ENCODE assay signal across 8 mouse cellular contexts in the genomic region with DNA sequence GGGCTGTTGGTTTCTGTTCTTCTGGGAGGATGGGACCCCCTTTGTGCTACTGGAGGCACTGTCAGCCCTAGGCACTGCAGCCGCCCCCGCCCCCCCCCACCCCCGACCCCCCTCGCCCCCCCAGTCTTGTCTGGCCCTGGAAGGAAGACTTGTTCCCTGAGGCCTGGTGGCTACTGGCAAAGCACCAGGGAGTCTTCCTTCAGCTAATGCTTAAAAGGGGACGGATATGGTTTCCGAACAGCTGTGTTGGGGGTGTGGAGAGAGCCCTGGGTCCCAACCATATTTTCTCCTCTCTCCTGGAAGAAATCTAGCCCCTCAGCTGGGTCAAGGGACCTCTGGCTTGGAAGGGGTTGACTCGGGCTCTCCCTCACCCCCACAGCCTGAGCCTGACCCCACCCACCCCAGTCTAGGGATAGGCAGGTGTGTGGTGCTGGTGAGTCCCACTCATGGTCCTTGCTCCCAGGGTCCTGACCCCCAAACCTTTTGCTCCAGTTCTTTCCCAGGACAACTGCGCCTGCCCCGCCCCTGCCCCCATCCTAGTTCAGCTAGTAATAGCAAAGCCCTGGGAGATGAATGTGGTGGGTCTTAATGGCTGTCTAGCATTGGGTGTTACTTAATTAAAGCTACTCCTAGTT. TPM values are rescaled to one million over a fixed set of nuclear protein-coding genes. Genes with fewer than 3 reads are reported as not detected.
A peak's percentile ranks its signal among the peaks of the same experiment; 100 is the strongest.
DNase-seq lines count a peak whose midpoint lies in the region; ATAC-seq and TF ChIP-seq lines count a peak whose summit lies in the region.

No protein-coding gene starts in this region.

- no peaks in the 10 kb centered on the region; the same call in 1 of the 2 replicates for H3K79me2 ChIP-seq in MEL (ENCODE audit: control insufficient read depth, insufficient read depth, low read length, poor library complexity)

- peak overlapping the region; percentile 99 for H3K4me2 ChIP-seq in liver, embryonic 12.5 days

- TF ChIP-seq POLR2A in MEL (IDR thresholded peaks at IDR 0.05; ENCODE audit: control insufficient read depth in 1 of 2, insufficient read depth in 1 of 2, low read depth in 1 of 2, low read length in 2 of 2, poor library complexity in 1 of 2): no peak

- H3K9me3 ChIP-seq in MEL (replicated peaks; ENCODE audit: insufficient read depth, low read length): no peaks in the 10 kb centered on the region
- no peaks in the 10 kb centered on the region for H3K9me3 ChIP-seq in liver, embryonic 12.5 days (replicated peaks)

- peak; percentile 94 for DNase-seq in heart, adult 11 months
- DNase-seq in heart, postnatal 36 days: no peak
- DNase-seq in MEL (ENCODE audit: low read depth, low spot score) (no peak), adipocyte (ENCODE audit: low spot score) (no peak)
- DNase-seq in gastrocnemius, postnatal 25 days: peak; percentile 48
- DNase-seq in right cerebral cortex, postnatal 25 days: no peak
- DNase-seq in embryo, embryonic 11 days: no peak

- peak overlapping the region; percentile 72 to 94 for H3K4me3 ChIP-seq in MEL (ENCODE audit: control insufficient read depth in 1 of 2, insufficient read depth in 1 of 2, low read depth in 2 of 2, low read length in 2 of 2)
- peak overlapping the region; percentile 64 for H3K4me3 ChIP-seq in liver, embryonic 12.5 days

- TF ChIP-seq RAD21 in MEL (IDR thresholded peaks at IDR 0.05; ENCODE audit: low read depth, low read length): no peak

- H3K4me1 ChIP-seq in MEL (ENCODE audit: control insufficient read depth in 1 of 2, insufficient read depth in 2 of 2, low read length in 2 of 2): no peaks in the 10 kb centered on the region
- H3K4me1 ChIP-seq in liver, embryonic 12.5 days: peaks cover 62% of the 10 kb centered on the region

- TF ChIP-seq EP300 in MEL (IDR thresholded peaks at IDR 0.05; ENCODE audit: low read depth in 1 of 2, low read length in 2 of 2): no peak

- no peaks in the 10 kb centered on the region for H3K27me3 ChIP-seq in MEL (ENCODE audit: control insufficient read depth in 1 of 2, insufficient read depth in 2 of 2, low read length in 2 of 2)
- peaks cover 22% of the 10 kb centered on the region for H3K27me3 ChIP-seq in liver, embryonic 12.5 days (replicated peaks)

- no peak overlapping the region for H3K27ac ChIP-seq in MEL (ENCODE audit: control insufficient read depth, low read depth, low read length)
- no peak overlapping the region for H3K27ac ChIP-seq in liver, embryonic 12.5 days

- peak overlapping the region; percentile 74 for H3K9ac ChIP-seq in MEL (ENCODE audit: control insufficient read depth, low read depth, low read length, poor library complexity, severe bottlenecking)
- no peak overlapping the region for H3K9ac ChIP-seq in liver, embryonic 12.5 days

- TF ChIP-seq CTCF in MEL (IDR thresholded peaks at IDR 0.05 in 2 of 3, conservative IDR thresholded peaks at IDR 0.05 in 1 of 3; ENCODE audit: control insufficient read depth in 1 of 3, insufficient read depth in 1 of 3, low read depth in 2 of 3, low read length in 3 of 3, poor library complexity in 1 of 3, severe bottlenecking in 1 of 3): no peak

- no peak for ATAC-seq in liver, embryonic 12.5 days

- no peaks in the 10 kb centered on the region for H3K36me3 ChIP-seq in MEL (ENCODE audit: control insufficient read depth in 1 of 2, insufficient read depth in 2 of 2, low read length in 2 of 2)
- H3K36me3 ChIP-seq in liver, embryonic 12.5 days: peaks cover 21% of the 10 kb centered on the region

- intact Hi-C loops in heart, postnatal 36 days (cut with DNase I): no loop called here

- WGBS in liver, embryonic 12.5 days (ENCODE audit: insufficient replicate concordance): 46% methylated on average over 9 of the region's 9 CpGs

TF ChIP-seq in MEL, 35 proteins besides CTCF, POLR2A, EP300 and RAD21:
- TF ChIP-seq NELFE (IDR thresholded peaks at IDR 0.05; ENCODE audit: low read depth, low read length): no peak
- TF ChIP-seq POLR2AphosphoS5 (IDR thresholded peaks at IDR 0.05; ENCODE audit: borderline replicate concordance, low read depth, low read length): no peak
- TF ChIP-seq CHD2 (IDR thresholded peaks at IDR 0.05; ENCODE audit: low read length): no peak
- no peak for TF ChIP-seq JUND (IDR thresholded peaks at IDR 0.05; ENCODE audit: low read depth, low read length)
- no peak for TF ChIP-seq ZKSCAN1 (IDR thresholded peaks at IDR 0.05; ENCODE audit: low read depth, low read length)
- TF ChIP-seq MYC (IDR thresholded peaks at IDR 0.05; ENCODE audit: low read depth, low read length): no peak
- TF ChIP-seq ELF1 (IDR thresholded peaks at IDR 0.05; ENCODE audit: low read depth, low read length): no peak
- TF ChIP-seq ETS1 (IDR thresholded peaks at IDR 0.05; ENCODE audit: low read depth, low read length): no peak
- no peak for TF ChIP-seq KAT2A (conservative IDR thresholded peaks at IDR 0.05; ENCODE audit: low read depth, low read length)
- no peak for TF ChIP-seq BHLHE40 (IDR thresholded peaks at IDR 0.05; ENCODE audit: borderline replicate concordance, low read depth, low read length)
- TF ChIP-seq RCOR1 (IDR thresholded peaks at IDR 0.05; ENCODE audit: low read depth, low read length): no peak
- no peak for TF ChIP-seq ZC3H11A (IDR thresholded peaks at IDR 0.05; ENCODE audit: low read depth, low read length)
- TF ChIP-seq HCFC1 (IDR thresholded peaks at IDR 0.05; ENCODE audit: low read depth, low read length): no peak
- no peak for TF ChIP-seq ZNF384 (IDR thresholded peaks at IDR 0.05; ENCODE audit: low read depth, low read length)
- no peak for TF ChIP-seq MEF2A (IDR thresholded peaks at IDR 0.05; ENCODE audit: extremely low read depth, insufficient replicate concordance, low read depth, low read length, poor library complexity, severe bottlenecking)
- TF ChIP-seq GATA1 (IDR thresholded peaks at IDR 0.05; ENCODE audit: low read depth, low read length): no peak

RNA-seq across cellular contexts. Expression of gene Ttyh2, which starts 1.8 kb away (rescaled TPM):
- total RNA-seq in heart, postnatal 36 days (2021): 1 to 10 TPM; 4.2 to 5.3 TPM
- 9.7 and 10.4 TPM in 2 replicates for total RNA-seq in MEL (2012; rRNA removed)
- 1 to 10 TPM in 1 of 2 experiments, not detected in 1; 7.2 TPM for polyA plus RNA-seq in MEL (2012; ENCODE audit: insufficient read depth in 1 of 2, insufficient read length in 2 of 2, low read depth in 1 of 2, low replicate concordance in 2 of 2, missing spikeins in 1 of 2)
- 10 to 100 TPM; 17.9 to 20.1 TPM for total RNA-seq in gastrocnemius, postnatal 25 days (2021)
- polyA plus RNA-seq in liver, embryonic 12.5 days (2016; fragmentation: Nextera tagmentation; extraction: Ambion mirVana): 5.6 and 6.1 TPM in 2 replicates

RNA-seq across cellular contexts. Expression of gene Rpl38, which starts 8.7 kb away (rescaled TPM):
- total RNA-seq in heart, postnatal 36 days (2021): 100 to 1,000 TPM; 567 to 618 TPM
- total RNA-seq in MEL (2012; rRNA removed): 4,892 and 5,142 TPM in 2 replicates
- 1,000 to 10,000 TPM in 1 of 2 experiments, 100 to 1,000 TPM in 1; 851 to 1,236 TPM for polyA plus RNA-seq in MEL (2012; ENCODE audit: insufficient read depth in 1 of 2, insufficient read length in 2 of 2, low read depth in 1 of 2, low replicate concordance in 2 of 2, missing spikeins in 1 of 2)
- total RNA-seq in gastrocnemius, postnatal 25 days (2021): 100 to 1,000 TPM; 462 to 524 TPM
- polyA plus RNA-seq in liver, embryonic 12.5 days (2016; fragmentation: Nextera tagmentation; extraction: Ambion mirVana): 1,173 and 1,181 TPM in 2 replicates

RNA-seq across cellular contexts. Expression of gene Dnaic2, which starts 50.2 kb away (rescaled TPM):
- under 1 TPM; 0.08 to 0.17 TPM for total RNA-seq in heart, postnatal 36 days (2021)
- total RNA-seq in MEL (2012; rRNA removed): not detected in 2 replicates
- polyA plus RNA-seq in MEL (2012; ENCODE audit: insufficient read depth in 1 of 2, insufficient read length in 2 of 2, low read depth in 1 of 2, low replicate concordance in 2 of 2, missing spikeins in 1 of 2): not detected
- under 1 TPM; 0.24 to 0.61 TPM for total RNA-seq in gastrocnemius, postnatal 25 days (2021)
- polyA plus RNA-seq in liver, embryonic 12.5 days (2016; fragmentation: Nextera tagmentation; extraction: Ambion mirVana): 0.05 TPM in 1 of 2 replicates, not detected in the other

Comparison
In these comparisons a context has a peak if more than half of its experiments do, and no peak if none do; other contexts are left out.
1. DNase-seq: peak in heart, adult 11 months (single experiment) and gastrocnemius, postnatal 25 days (single experiment); none in heart, postnatal 36 days (0 of 2), MEL (single experiment), adipocyte (single experiment), right cerebral cortex, postnatal 25 days (single experiment) and embryo, embryonic 11 days (single experiment).